In genomic region chr4:46040594-46041192, GRCm38 (mm10) we compare ENCODE assay signal across 9 mouse cellular contexts. TPM values are rescaled to one million over a fixed set of nuclear protein-coding genes. Genes with fewer than 3 reads are reported as not detected.
A peak's percentile ranks its signal among the peaks of the same experiment; 100 is the strongest.
DNase-seq lines count a peak whose midpoint lies in the region; ATAC-seq and TF ChIP-seq lines count a peak whose summit lies in the region.
"Had no signal": no experiment of that assay in that cellular context is flagged by ENCODE, and none has a peak within 500 bp of the region (broad histone marks: within the 10 kb centered on the region; RNA-seq: fewer than 3 reads in every experiment).

No protein-coding gene starts in this region.

- H3K4me1 ChIP-seq in heart, adult 2 months (ENCODE audit: control insufficient read depth, insufficient read depth, low read length) = peaks cover 9% of the 10 kb centered on the region
- H3K4me1 ChIP-seq in forebrain, embryonic 14.5 days (ENCODE audit: control insufficient read depth, insufficient read depth, low read length) = peaks cover 9% of the 10 kb centered on the region

- 11% methylated on average over 9 of the region's 9 CpGs for WGBS in heart, adult 2 months
- 19% methylated on average over 9 of the region's 9 CpGs for WGBS in forebrain, embryonic 14.5 days

- 0 out of 2 replicates have a peak, but pooled peaks have one; percentile 23 for TF ChIP-seq EP300 in heart, adult 2 months (IDR thresholded peaks at IDR 0.05; ENCODE audit: insufficient read depth, low read depth, low read length)

- H3K9me3 ChIP-seq in forebrain, embryonic 14.5 days (replicated peaks; ENCODE audit: control insufficient read depth, low read length) = no peaks in the 10 kb centered on the region
- H3K9me3 ChIP-seq: hindbrain, embryonic 15.5 days had no signal

- peak overlapping the region; percentile 65 for H3K4me3 ChIP-seq in heart, adult 2 months
- H3K4me3 ChIP-seq in forebrain, embryonic 14.5 days (ENCODE audit: low read depth, low read length) = no peak overlapping the region
- H3K4me3 ChIP-seq: hindbrain, embryonic 15.5 days had no signal

- peak; percentile 84 for TF ChIP-seq POLR2A in heart, adult 2 months (IDR thresholded peaks at IDR 0.05; ENCODE audit: insufficient read depth, low read depth, low read length)

- ATAC-seq in forebrain, embryonic 14.5 days = no peak

- peak; percentile 72 for TF ChIP-seq CTCF in heart, adult 2 months (IDR thresholded peaks at IDR 0.05)

- peak overlapping the region; percentile 97 for H3K27ac ChIP-seq in heart, adult 2 months
- H3K27ac ChIP-seq in forebrain, embryonic 14.5 days (ENCODE audit: low read depth, low read length) = no peak overlapping the region
- H3K27ac ChIP-seq: hindbrain, embryonic 15.5 days had no signal

- H3K27me3 ChIP-seq in heart, adult 2 months (ENCODE audit: control insufficient read depth, insufficient read depth, low read length) = no peaks in the 10 kb centered on the region
- H3K27me3 ChIP-seq in forebrain, embryonic 14.5 days (replicated peaks; ENCODE audit: control insufficient read depth, insufficient read depth, low read length) = peaks cover 26% of the 10 kb centered on the region

- peak; percentile 51 for DNase-seq in embryo, embryonic 10.5 days (ENCODE audit: low spot score)
- DNase-seq in embryo, embryonic 10 days (ENCODE audit: low spot score) = no peak
- peak; percentile 80 for DNase-seq in spleen, adult 12 weeks (ENCODE audit: low spot score)
- DNase-seq in spleen, adult 18-20 months = no peak
- DNase-seq in heart, adult 2 months = peak; percentile 46 to 68
- peak; percentile 19 for DNase-seq in left cerebral cortex, postnatal 4 days
- peak; percentile 63 for DNase-seq in retina, embryonic 14.5 days (ENCODE audit: low spot score)
- DNase-seq in forebrain, embryonic 14.5 days (ENCODE audit: low spot score) = no peak

- no peaks in the 10 kb centered on the region for H3K36me3 ChIP-seq in heart, adult 2 months (ENCODE audit: control insufficient read depth, insufficient read depth, low read length)
- H3K36me3 ChIP-seq in forebrain, embryonic 14.5 days (ENCODE audit: control insufficient read depth, insufficient read depth, low read length) = no peaks in the 10 kb centered on the region
- H3K36me3 ChIP-seq: hindbrain, embryonic 15.5 days had no signal

- H3K79me2 ChIP-seq in heart, adult 2 months (replicated peaks; ENCODE audit: control insufficient read depth, insufficient read depth, low read length) = no peaks in the 10 kb centered on the region

- H3K4me2 ChIP-seq in forebrain, embryonic 14.5 days (ENCODE audit: low read length) = no peak overlapping the region

- intact Hi-C loops in heart, adult 2 months (cut with DNase I) = loop anchor here (2.0 to 5.0 kb wide), 2 partner anchors 24 to 77 kb away; no protein-coding TSS in a partner anchor
- intact Hi-C loops in left cerebral cortex, postnatal 4 days (cut with DNase I) = no loop called here

- H3K9ac ChIP-seq in heart, adult 2 months (ENCODE audit: low read depth, low read length) = peak overlapping the region; percentile 94
- no peak overlapping the region for H3K9ac ChIP-seq in forebrain, embryonic 14.5 days (ENCODE audit: low read length)
- H3K9ac ChIP-seq: hindbrain, embryonic 15.5 days had no signal

RNA-seq across cellular contexts. Expression of gene Tmod1, which starts 2.0 kb away (rescaled TPM):
- 100 to 1,000 TPM; 250 to 264 TPM for total RNA-seq in heart, adult 2 months (2021)
- 142 and 220 TPM in 2 replicates for polyA plus RNA-seq in heart, adult 2 months (2012; rRNA removed)
- total RNA-seq in left cerebral cortex, postnatal 4 days (2021) = 1 to 10 TPM; 2.4 to 3.4 TPM
- 0.80 and 0.93 TPM in 2 replicates for polyA plus RNA-seq in forebrain, embryonic 14.5 days (2014; fragmentation: Nextera tagmentation; extraction: Ambion mirVana)

Comparison
In these comparisons a context has a peak if more than half of its experiments do, and no peak if none do; other contexts are left out.
1. DNase-seq: peak in embryo, embryonic 10.5 days (single experiment), spleen, adult 12 weeks (single experiment), heart, adult 2 months (2 of 2), left cerebral cortex, postnatal 4 days (single experiment) and retina, embryonic 14.5 days (single experiment); none in embryo, embryonic 10 days (single experiment), spleen, adult 18-20 months (0 of 2) and forebrain, embryonic 14.5 days (single experiment).
2. RNA of gene Tmod1, which starts 2.0 kb away (total RNA-seq): 250 to 264 TPM in heart, adult 2 months; 2.4 to 3.4 TPM in left cerebral cortex, postnatal 4 days; every median in the first group is over 10 times any median in the second.